Mouse (Mus musculus): Measurements from ENCODE around the gene Sf3b2. TPM values are rescaled to one million over a fixed set of nuclear protein-coding genes. Genes with fewer than 3 reads are reported as not detected.

Gene Sf3b2
- polyA plus RNA-seq, 1 experiment from 2014 or later, result 414 TPM

DNA sequence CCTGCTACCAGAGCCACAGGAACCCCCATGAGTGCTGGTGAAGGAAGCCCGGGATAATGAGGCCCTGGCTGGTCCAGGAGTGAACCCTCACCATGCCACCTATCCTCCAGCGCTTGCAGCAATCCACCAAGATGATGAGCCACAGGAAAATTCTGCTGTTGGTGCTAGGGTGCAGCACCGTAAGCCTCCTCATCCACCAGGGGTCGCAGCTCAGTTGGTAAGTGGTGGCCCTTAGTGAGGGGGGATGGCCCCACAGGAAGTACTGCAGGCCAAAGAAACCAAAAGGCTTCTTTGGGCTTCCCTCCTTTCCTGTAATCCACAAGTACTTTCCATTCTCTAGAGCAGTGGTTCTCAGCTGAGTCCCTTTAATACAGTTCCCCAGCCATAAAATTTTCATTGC is 7.2 kb upstream of the Sf3b2 start:
- Histone ChIP-seq H3K4me2 (no peak overlapping the region), H3K27ac (no peak overlapping the region), H3K36me3 (peaks cover 24% of the 10 kb centered on the region), H3K9me3 (peaks cover 7% of the 10 kb centered on the region; the same call in 1 of the 2 replicates), H3K9ac (no peak overlapping the region), H3K4me3 (no peak overlapping the region), H3K4me1 (peaks cover 23% of the 10 kb centered on the region), H3K27me3 (peaks cover 9% of the 10 kb centered on the region)
- no peak for ATAC-seq (ENCODE audit: insufficient number of reproducible peaks, insufficient read depth, low FRiP score, low TSS enrichment, low read depth)
- WGBS, result 26% methylated on average over 4 of the region's 4 CpGs

DNA sequence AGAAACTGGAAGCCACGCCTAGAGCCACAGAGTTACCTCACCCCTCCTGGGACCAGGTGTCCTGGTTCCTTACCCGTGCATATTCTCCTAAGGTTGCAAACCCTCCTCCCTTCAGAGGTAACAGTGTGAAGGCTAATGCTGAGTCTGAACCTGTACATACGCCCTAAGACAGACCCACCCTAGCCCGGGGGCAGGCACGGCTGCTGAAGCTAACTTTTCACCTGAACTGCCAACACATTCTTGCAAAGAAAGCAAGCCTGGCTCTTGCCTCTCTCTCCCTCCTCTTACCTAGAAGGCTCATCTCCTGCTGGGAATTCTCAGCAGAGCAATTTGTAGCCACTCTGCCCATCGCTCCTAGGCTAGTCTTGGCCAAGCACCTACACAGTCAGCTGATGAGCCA is 5.3 kb upstream of the Sf3b2 start:
- no peak overlapping the region for H3K4me2 ChIP-seq
- H3K4me3 ChIP-seq, result no peak overlapping the region
- no peaks in the 10 kb centered on the region for H3K27me3 ChIP-seq
- ATAC-seq (ENCODE audit: insufficient number of reproducible peaks, insufficient read depth, low FRiP score, low TSS enrichment, low read depth), result no peak
- WGBS, result 66% methylated on average over 6 of the region's 6 CpGs
- no peak overlapping the region for H3K9ac ChIP-seq
- no peaks in the 10 kb centered on the region for H3K9me3 ChIP-seq
- peaks cover 10% of the 10 kb centered on the region for H3K36me3 ChIP-seq
- H3K4me1 ChIP-seq, result peaks cover 29% of the 10 kb centered on the region
- H3K27ac ChIP-seq, result no peak overlapping the region

DNA sequence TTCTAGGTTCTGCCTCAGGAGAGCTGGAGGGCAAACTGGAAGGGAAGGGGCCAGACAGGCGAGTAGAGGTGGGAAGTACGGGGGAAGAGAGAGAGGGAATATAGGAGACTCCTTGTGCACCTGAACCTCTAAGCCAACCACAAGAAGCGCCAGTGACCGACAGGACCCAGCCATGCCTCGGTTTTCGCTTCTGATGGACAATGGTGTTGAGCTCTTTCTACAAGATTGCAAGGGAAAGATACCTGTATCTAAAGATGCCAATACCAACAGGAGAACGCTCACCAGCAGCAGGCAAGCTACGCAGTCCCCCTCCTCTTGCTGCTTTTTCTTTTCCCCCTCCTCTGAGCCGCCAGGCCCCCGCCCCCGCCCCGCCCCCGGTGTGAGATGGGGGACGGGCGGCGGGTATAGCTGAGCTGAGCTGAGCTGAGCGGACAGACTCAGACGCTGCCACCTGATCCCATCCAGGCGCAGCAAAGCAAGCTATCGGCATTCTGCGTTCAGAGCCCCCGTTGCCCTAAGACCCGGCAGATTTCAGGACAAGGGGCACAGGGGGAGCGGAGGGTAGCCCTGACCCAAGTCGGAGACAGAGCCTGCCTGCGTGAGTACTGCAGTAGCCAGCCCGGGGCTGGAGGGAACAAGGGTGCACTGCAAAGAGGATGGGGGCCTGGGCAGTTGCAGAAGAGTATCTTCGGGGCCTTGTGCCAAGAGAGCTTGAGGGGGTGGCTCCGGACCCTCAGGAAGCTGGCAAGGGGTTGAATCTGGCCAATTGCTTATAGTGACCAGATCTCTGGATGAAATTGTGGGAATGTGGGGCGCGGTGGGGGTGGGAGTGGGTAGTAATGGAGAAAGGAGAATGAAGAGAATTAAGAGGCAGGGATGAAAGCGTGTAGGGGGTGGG is 2.9 kb upstream of the Sf3b2 start, which contains the start of gene Gal3st3:
Gene Gal3st3 (plus strand): TSS at position 429 of the 898 bp plus-strand sequence.
- peak within 1 kb of the TSS; percentile 55; the same call in 1 of the 2 replicates for H3K27ac ChIP-seq
- ATAC-seq (ENCODE audit: insufficient number of reproducible peaks, insufficient read depth, low FRiP score, low TSS enrichment, low read depth), result no peak
- 5% methylated on average over 32 of the region's 32 CpGs for WGBS
- H3K4me3 ChIP-seq, result peak within 1 kb of the TSS; percentile 56
- H3K4me1 ChIP-seq, result peaks cover 40% of the 10 kb centered on the region
- peaks cover 4% of the 10 kb centered on the region for H3K36me3 ChIP-seq
- H3K4me2 ChIP-seq, result peak within 1 kb of the TSS; percentile 85
- H3K9ac ChIP-seq, result peak within 1 kb of the TSS; percentile 78
- H3K9me3 ChIP-seq, result no peaks in the 10 kb centered on the region
- no peaks in the 10 kb centered on the region for H3K27me3 ChIP-seq

DNA sequence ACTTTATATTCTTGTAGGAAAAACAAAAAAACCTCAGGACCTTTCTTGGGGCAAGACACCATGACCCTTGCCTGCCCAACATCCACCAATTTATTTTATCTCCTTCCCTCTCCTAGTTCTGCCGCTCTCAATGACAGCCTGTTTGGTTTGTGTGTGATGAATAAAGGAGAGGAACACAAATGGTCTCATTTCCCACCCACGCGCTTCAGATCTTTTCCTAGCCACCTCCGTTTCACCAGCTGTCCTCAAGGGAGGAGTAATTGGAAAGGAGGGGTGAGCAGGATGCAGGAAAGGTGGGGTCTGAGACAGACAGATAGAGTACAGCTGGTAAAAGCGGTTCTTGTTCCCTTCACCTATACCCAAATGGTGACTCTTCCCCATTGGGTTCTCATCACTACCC is 1.4 kb upstream of the Sf3b2 start:
- no peak for ATAC-seq (ENCODE audit: insufficient number of reproducible peaks, insufficient read depth, low FRiP score, low TSS enrichment, low read depth)
- Histone ChIP-seq H3K27ac (no peak overlapping the region), H3K4me2 (no peak overlapping the region), H3K9me3 (no peaks in the 10 kb centered on the region), H3K36me3 (peaks cover 18% of the 10 kb centered on the region), H3K4me1 (peaks cover 44% of the 10 kb centered on the region), H3K9ac (no peak overlapping the region), H3K27me3 (no peaks in the 10 kb centered on the region), H3K4me3 (no peak overlapping the region)
- WGBS, result 78% methylated on average over 5 of the region's 5 CpGs

DNA sequence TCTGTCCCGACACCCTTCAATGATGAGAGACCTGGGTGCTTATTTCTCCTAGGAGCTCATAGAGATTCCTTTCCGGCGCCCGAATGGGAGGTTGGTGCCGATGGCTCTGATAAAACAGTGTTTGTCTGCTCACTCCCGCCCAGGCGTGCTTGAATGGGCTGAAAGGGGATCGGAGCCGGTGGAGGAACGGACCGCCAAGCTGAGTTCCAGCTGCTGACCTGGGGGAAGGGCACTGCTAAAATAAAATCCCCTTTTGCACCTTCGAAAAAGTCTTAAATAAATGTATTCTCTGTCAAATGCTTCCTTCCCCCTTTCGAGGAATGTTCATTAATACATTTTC is 451 bp upstream of the Sf3b2 start:
- Histone ChIP-seq H3K4me2 (peak overlapping the region; percentile 94), H3K27ac (peak overlapping the region; percentile 89), H3K4me3 (peak overlapping the region; percentile 78), H3K36me3 (peaks cover 27% of the 10 kb centered on the region), H3K4me1 (peaks cover 44% of the 10 kb centered on the region), H3K27me3 (no peaks in the 10 kb centered on the region), H3K9me3 (no peaks in the 10 kb centered on the region), H3K9ac (peak overlapping the region; percentile 94)
- 6% methylated on average over 13 of the region's 13 CpGs for WGBS
- ATAC-seq (ENCODE audit: insufficient number of reproducible peaks, insufficient read depth, low FRiP score, low TSS enrichment, low read depth), result no peak

DNA sequence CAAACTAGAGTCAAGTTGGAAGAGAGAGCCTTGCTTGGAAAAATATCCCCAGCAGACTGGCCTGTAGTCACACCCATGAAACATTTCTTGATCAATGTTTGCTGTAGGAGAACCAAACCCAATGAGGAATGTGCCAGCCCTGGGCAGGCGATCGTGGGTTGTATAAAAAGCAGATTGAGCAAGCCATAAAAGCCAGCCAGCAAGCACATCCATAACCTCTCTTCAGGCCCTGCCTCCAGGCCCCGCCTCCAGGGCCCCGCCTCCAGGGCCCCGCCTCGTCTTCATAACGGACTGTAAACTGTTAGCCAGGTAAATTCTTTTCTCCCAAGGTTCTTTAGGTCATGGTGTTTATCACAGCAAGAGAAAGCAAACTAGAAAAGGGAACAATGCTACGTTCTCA is 16.9 kb downstream of the Sf3b2 start:
- no peak overlapping the region for H3K4me2 ChIP-seq
- no peak overlapping the region for H3K4me3 ChIP-seq
- ATAC-seq (ENCODE audit: insufficient number of reproducible peaks, insufficient read depth, low FRiP score, low TSS enrichment, low read depth), result no peak
- H3K36me3 ChIP-seq, result peaks cover 86% of the 10 kb centered on the region
- WGBS, result 79% methylated on average over 8 of the region's 8 CpGs
- H3K9ac ChIP-seq, result no peak overlapping the region
- H3K4me1 ChIP-seq, result peaks cover 10% of the 10 kb centered on the region
- H3K27ac ChIP-seq, result no peak overlapping the region
- H3K9me3 ChIP-seq, result no peaks in the 10 kb centered on the region
- no peaks in the 10 kb centered on the region for H3K27me3 ChIP-seq

DNA sequence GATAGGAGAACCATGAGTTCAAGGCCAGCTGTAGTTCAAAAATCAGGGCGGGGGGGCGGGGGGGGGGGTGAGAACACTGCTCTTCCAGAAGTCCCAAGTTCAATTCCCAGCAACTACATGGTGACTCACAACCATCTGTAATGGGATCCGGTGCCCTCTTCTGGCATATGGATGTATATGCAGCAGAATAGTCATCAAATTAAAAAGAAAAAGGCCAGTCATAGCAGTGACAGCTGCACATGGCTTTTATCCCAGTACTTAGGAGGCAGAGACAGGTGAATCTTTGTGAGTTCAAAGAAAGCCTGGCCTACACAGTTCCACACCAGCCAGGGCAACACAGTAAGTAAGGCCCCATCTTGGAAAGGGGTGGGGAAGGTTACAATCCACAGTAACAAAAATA is 18.1 kb downstream of the Sf3b2 start:
- Histone ChIP-seq H3K36me3 (peaks cover 75% of the 10 kb centered on the region), H3K4me2 (no peak overlapping the region), H3K27ac (no peak overlapping the region), H3K4me3 (no peak overlapping the region), H3K9ac (no peak overlapping the region), H3K27me3 (no peaks in the 10 kb centered on the region), H3K4me1 (peaks cover 11% of the 10 kb centered on the region), H3K9me3 (no peaks in the 10 kb centered on the region)
- 94% methylated on average over 3 of the region's 3 CpGs for WGBS
- no peak for ATAC-seq (ENCODE audit: insufficient number of reproducible peaks, insufficient read depth, low FRiP score, low TSS enrichment, low read depth)

DNA sequence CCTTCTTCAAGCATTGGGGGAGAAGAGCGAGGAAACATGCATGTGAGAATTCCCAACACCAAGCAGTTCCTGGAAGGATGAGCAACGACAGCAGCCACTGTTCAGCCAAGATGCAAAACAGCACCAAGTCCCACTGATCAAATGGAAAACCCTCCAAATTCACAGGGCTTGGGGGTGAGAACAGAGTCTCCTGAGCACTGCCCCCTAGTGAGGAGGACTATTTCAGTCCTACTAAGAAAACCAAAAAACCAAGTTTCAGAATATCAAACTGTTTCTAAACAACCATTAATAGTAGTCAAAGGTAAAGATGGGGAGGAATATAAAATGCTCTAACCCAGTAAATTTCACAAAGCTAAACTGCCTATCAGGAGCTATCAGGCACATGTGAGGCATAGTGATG is 18.7 kb downstream of the Sf3b2 start:
- no peak overlapping the region for H3K9ac ChIP-seq
- peaks cover 17% of the 10 kb centered on the region for H3K4me1 ChIP-seq
- H3K27me3 ChIP-seq, result no peaks in the 10 kb centered on the region
- peaks cover 68% of the 10 kb centered on the region for H3K36me3 ChIP-seq
- WGBS, result 90% methylated on average over 2 of the region's 2 CpGs
- no peak for ATAC-seq (ENCODE audit: insufficient number of reproducible peaks, insufficient read depth, low FRiP score, low TSS enrichment, low read depth)
- no peak overlapping the region for H3K4me3 ChIP-seq
- H3K9me3 ChIP-seq, result no peaks in the 10 kb centered on the region
- no peak overlapping the region for H3K4me2 ChIP-seq
- H3K27ac ChIP-seq, result no peak overlapping the region

DNA sequence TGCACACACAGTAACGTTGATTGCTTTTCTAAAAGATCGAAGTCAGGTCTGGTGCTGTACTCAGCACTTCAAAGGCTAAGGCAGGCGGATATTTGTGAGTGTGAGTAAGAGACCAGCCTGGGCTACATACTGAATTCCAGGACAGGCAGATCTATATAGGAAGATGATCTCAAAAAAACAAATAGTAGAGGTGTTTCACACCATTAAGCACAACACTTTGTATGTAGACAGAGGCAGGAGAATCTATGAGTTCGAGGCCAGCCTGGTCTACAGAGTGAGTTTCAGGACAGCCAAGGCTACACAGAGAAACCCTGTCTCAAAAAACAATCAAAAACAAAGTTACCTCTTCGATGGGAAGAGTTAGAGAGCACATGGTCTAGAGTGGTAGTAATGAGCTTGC is 19.5 kb downstream of the Sf3b2 start:
- Histone ChIP-seq H3K9ac (no peak overlapping the region), H3K4me2 (no peak overlapping the region), H3K27ac (no peak overlapping the region), H3K4me3 (no peak overlapping the region), H3K36me3 (peaks cover 60% of the 10 kb centered on the region), H3K27me3 (no peaks in the 10 kb centered on the region), H3K4me1 (peaks cover 24% of the 10 kb centered on the region), H3K9me3 (no peaks in the 10 kb centered on the region)
- 94% methylated on average over 5 of the region's 5 CpGs for WGBS
- ATAC-seq (ENCODE audit: insufficient number of reproducible peaks, insufficient read depth, low FRiP score, low TSS enrichment, low read depth), result no peak

DNA sequence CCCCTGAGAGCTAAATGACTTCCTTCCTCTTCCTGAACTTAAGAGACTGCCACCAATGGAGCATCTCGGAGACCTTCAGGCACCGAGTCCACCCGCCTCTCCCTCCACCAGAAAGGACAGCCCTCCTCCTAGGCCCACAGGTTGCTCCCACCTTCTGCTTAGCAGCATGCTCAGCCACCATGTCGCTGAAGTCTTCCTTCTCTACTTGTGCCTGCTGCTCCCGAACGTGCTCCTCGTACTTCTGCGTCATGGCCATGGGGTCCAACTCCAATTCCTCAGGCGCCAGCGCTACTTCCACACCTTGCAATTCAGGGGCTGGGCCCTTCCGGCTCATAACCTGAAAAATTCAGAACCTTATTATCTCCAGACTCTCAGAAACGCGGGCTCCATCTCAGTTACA is 20.6 kb downstream of the Sf3b2 start:
- WGBS, result 90% methylated on average over 13 of the region's 13 CpGs
- Histone ChIP-seq H3K4me2 (no peak overlapping the region), H3K36me3 (peaks cover 56% of the 10 kb centered on the region), H3K9me3 (no peaks in the 10 kb centered on the region), H3K9ac (0 out of 2 replicates have a peak overlapping the region, but pooled peaks have one; percentile 27), H3K4me3 (no peak overlapping the region), H3K27me3 (no peaks in the 10 kb centered on the region), H3K4me1 (peaks cover 33% of the 10 kb centered on the region), H3K27ac (peak overlapping the region; percentile 95)
- ATAC-seq (ENCODE audit: insufficient number of reproducible peaks, insufficient read depth, low FRiP score, low TSS enrichment, low read depth), result no peak

DNA sequence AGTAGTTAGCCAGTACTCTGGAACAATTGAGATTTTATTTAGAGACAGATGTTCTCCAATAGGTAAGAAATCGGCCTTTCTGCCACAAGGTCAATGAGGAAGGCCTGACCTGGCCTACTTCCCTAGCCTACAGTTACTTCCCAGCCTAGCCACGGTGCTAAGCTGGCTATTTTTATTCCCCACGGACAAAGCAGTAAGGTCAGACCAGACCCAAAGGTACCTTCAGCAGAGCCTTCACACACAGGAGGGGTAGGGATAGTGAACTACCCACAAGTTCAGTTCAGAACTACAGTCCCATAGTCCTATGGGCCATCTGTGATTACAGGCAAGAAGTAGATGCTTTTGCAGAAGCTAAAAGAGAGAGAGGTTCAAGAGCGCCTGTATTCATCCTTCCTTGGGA is 21.3 kb downstream of the Sf3b2 start:
- H3K4me1 ChIP-seq, result peaks cover 34% of the 10 kb centered on the region
- 0 out of 2 replicates have a peak overlapping the region, but pooled peaks have one; percentile 95 for H3K9ac ChIP-seq
- WGBS, result 74% methylated on average over 4 of the region's 4 CpGs
- no peak for ATAC-seq (ENCODE audit: insufficient number of reproducible peaks, insufficient read depth, low FRiP score, low TSS enrichment, low read depth)
- peak overlapping the region; percentile 95 for H3K27ac ChIP-seq
- H3K4me2 ChIP-seq, result peak overlapping the region; percentile 91; the same call in 1 of the 2 replicates
- no peaks in the 10 kb centered on the region for H3K27me3 ChIP-seq
- no peaks in the 10 kb centered on the region for H3K9me3 ChIP-seq
- H3K4me3 ChIP-seq, result peak overlapping the region; percentile 94
- peaks cover 49% of the 10 kb centered on the region for H3K36me3 ChIP-seq

Measured in embryonic facial prominence, embryonic 13.5 days (tissue).